Mouse (Mus musculus) cerebellum, adult 2 months (tissue): ENCODE results near the gene Dcst2. TPM values are rescaled to one million over a fixed set of nuclear protein-coding genes. Genes with fewer than 3 reads are reported as not detected.

Experiments
- DNase-seq, 2 experiments: peaks; one replicate each; pipeline ENCODE4 v3.0.0; 2021
- H3K27ac ChIP-seq: fragments of 200-500 bp; 2 replicates; pipeline ENCODE4 v1.5.1; 2012; ENCODE audit warnings: low read length, control low read depth, inconsistent platforms; ENCODE audit not compliant: insufficient read depth
- H3K27me3 ChIP-seq: fragments of 200-500 bp; 2 replicates; pipeline ENCODE4 v1.6.1; 2012; ENCODE audit warnings: inconsistent platforms, mild to moderate bottlenecking, low read length, moderate library complexity; ENCODE audit not compliant: control insufficient read depth, insufficient read depth
- H3K4me1 ChIP-seq: fragments of 200-500 bp; 2 replicates; pipeline ENCODE4 v1.6.1; 2011; ENCODE audit warnings: low read length; ENCODE audit not compliant: control insufficient read depth, insufficient read depth
- H3K4me3 ChIP-seq: fragments of 200-500 bp; replicated peaks from 2 replicates; pipeline ENCODE3; 2011; ENCODE audit warnings: mild to moderate bottlenecking, low read depth, low read length, control low read depth; ENCODE audit not compliant: insufficient read depth
- CTCF ChIP-seq: fragments of 200-500 bp; IDR thresholded peaks from 2 replicates; pipeline ENCODE4 v1.5.1; 2011; ENCODE audit warnings: low read depth, mild to moderate bottlenecking, control low read depth, low read length, moderate library complexity, borderline replicate concordance; ENCODE audit not compliant: insufficient read depth
- POLR2A ChIP-seq: fragments of 200-500 bp; IDR thresholded peaks from 2 replicates; pipeline ENCODE4 v1.6.1; 2011; ENCODE audit warnings: low read length, control low read depth, borderline replicate concordance; ENCODE audit not compliant: insufficient read depth
- WGBS: fragments of 180-500 bp; shearing (Covaris S2); methylation state at CpG from one replicate; pipeline ENCODE4 v1.1.7; 2018; 5-methylcytosine and 5-hydroxymethylcytosine counted together
- polyA plus RNA-seq: library from polyadenylated mRNA; depleted of rRNA; stranded (reverse); fragments of >200 nt; gene quantifications from 2 replicates; pipeline ENCODE4 v1.2.3, GENCODE M21; 2012; rRNA removed

The Dcst2 gene
- 0.32 and 0.36 TPM in 2 replicates for polyA plus RNA-seq

DNA sequence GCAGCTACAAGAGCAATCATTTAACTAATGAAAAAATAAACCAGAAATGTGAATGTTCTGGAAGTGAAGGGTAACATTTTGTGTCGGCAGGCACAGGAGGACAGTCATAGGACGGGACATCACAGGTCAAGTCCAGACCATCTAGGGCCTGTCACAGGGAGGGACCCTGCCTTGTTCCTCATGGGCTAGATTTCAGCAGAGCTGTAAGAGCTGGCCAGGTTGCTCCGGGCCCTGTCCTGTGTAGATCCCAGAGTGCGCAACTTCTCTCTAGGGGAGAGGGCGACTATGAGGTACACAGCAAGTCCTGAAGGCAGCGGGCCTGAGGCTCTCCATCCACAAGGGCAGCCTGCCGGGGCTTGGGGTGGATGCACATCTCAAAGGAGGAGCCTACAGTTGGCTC lies at the start of gene Dcst2:
Gene Dcst2 (plus strand): TSS at position 301 of the 400 bp plus-strand sequence.
- Histone ChIP-seq H3K27me3 (no peaks in the 10 kb centered on the region), H3K27ac (no peak within 1 kb of the TSS), H3K4me1 (no peaks in the 10 kb centered on the region), H3K4me3 (no peak within 1 kb of the TSS)
- no peak for DNase-seq
- no peak for TF ChIP-seq CTCF
- no peak for TF ChIP-seq POLR2A
- 84% methylated on average over 7 of the region's 7 CpGs for WGBS

DNA sequence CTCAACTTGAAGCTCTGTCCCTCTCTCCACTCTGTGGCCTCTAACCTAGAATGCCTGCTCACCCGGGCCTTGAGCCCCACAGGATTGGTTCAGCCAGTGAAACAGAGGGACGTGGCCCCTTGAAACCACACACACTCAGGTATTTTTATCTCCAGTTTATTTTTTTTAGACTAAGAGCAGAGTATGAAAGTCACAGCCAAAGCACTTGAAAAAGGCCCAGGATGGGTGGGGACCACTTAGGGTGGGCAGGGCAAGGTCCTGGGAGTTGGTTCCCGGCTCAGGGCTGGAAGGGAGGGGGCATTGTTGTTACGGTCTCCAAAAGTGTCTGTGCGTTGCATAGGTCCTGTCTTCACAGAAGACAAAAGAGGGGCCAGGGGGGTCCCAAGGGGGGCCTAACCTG lies 47.4 kb upstream of the Dcst2 start:
- no peak for DNase-seq
- Histone ChIP-seq H3K27ac (no peak overlapping the region), H3K4me1 (peaks cover 5% of the 10 kb centered on the region; the same call in 1 of the 2 replicates), H3K4me3 (no peak overlapping the region), H3K27me3 (no peaks in the 10 kb centered on the region)
- TF ChIP-seq CTCF = no peak
- TF ChIP-seq POLR2A = no peak
- WGBS = 80% methylated on average over 5 of the region's 5 CpGs

DNA sequence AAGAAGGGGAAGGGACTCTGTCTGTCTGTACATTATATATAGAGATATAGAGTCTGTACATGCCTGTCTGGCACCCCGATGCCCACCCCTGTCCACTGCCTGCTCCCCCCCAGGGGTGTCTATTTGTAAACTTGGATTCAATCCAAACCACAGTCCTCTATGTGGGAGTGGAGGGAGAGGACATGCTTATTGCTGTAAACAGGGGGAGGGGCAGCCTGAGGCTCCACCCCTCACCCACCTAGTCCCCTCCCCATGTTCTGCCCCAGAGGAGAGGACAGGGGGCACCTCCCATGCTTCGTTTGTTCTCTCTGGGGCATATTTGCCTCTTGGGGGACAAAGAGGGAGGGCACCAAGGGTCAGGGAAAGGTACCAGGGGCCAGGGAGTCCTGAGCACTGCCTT lies 47.0 kb upstream of the Dcst2 start:
- WGBS = 28% methylated on average over 2 of the region's 2 CpGs
- Histone ChIP-seq H3K4me1 (peaks cover 5% of the 10 kb centered on the region; the same call in 1 of the 2 replicates), H3K27ac (no peak overlapping the region), H3K27me3 (no peaks in the 10 kb centered on the region; the same call in 1 of the 2 replicates), H3K4me3 (no peak overlapping the region)
- no peak for DNase-seq
- no peak for TF ChIP-seq POLR2A
- no peak for TF ChIP-seq CTCF

DNA sequence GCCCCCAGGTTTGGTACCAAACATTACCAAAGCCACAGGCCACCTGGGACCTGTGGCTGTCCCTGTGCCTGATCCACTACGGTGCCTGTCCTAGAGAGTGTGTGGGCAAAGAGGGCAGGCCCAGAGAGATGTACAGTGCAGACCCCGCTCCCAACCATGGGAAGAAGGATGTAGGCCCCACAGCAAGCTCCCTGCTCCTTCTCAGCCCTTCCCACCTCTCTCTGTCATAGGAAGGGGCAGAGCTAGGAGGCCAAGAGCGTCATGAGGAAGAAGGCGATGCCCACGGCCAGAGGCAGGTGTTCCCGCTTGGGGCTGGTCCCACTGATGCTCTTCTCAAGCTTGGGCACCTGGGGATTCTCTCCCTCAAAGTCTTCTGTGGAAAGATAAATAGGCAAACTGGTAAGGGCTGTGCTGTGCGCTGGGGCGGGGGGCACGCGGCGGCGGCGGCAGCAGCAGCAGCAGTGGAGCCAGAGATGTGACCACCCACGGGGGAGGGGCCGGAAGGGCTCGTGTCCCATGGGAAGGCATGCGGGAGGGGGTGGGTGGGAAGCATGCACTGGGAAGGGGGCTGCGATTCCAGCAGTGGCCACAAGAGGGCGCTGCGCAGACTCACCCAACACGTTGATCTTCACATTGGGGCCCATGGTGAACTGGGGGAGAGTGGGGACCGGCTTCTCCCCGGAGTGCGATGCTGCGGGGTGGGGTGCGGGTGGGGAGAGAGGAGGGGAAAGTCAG lies 46.4 kb upstream of the Dcst2 start:
- Histone ChIP-seq H3K27me3 (peaks cover 2% of the 10 kb centered on the region; the same call in 1 of the 2 replicates), H3K4me1 (peaks cover 5% of the 10 kb centered on the region), H3K27ac (no peak overlapping the region), H3K4me3 (no peak overlapping the region)
- 7% methylated on average over 26 of the region's 26 CpGs for WGBS
- peak; percentile 58 to 75 for DNase-seq
- peak; percentile 74 for TF ChIP-seq CTCF
- TF ChIP-seq POLR2A = no peak

DNA sequence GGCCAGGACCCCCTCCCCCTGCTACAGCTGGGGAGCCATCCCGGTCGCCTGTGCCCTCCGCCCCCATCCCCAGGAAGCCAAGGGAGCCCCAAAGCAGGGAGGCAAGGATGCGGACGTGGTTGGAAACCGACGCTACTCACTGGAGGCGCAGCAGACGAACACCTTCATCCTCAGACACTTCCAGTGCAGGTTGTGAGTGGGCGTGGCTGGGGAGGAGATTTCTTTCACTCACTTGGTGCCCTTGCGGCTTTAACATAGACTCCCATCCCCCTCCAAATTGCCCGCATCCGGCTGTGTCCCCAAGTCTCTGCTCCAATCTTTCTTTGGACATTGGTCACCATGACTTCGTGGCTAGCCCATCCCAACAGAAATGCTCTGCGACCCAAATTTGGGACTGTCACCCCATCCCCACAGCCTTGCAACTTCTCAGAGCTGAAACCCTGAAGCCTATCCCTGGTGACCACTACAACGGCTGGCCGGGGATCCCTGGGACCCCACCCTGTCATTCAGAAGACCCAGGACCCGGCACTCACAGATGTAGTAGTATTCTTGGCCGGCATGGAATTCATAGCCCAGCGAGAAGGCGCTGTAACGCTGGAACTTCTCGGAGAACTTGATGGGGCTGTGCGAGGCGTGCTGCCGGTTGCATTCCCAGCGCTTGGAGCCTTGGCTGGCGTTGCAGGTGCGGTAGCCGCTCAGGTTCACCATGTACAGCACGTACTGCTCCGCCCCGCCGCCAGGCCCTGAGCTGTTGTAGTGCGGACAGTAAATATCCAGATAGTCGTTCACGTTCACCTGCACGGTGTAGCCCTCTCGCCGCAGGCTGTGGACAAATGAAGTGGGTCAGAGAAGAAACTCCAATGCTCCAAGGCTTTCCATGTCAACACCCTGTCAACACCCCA lies 45.6 kb upstream of the Dcst2 start:
- peaks cover 8% of the 10 kb centered on the region for H3K4me1 ChIP-seq
- H3K27me3 ChIP-seq = peaks cover 5% of the 10 kb centered on the region; the same call in 1 of the 2 replicates
- no peak overlapping the region for H3K27ac ChIP-seq
- WGBS = 14% methylated on average over 40 of the region's 40 CpGs
- no peak for TF ChIP-seq POLR2A
- TF ChIP-seq CTCF = no peak
- peak in 1 of 2 experiments; percentile 37 for DNase-seq
- peak overlapping the region; percentile 13 for H3K4me3 ChIP-seq

DNA sequence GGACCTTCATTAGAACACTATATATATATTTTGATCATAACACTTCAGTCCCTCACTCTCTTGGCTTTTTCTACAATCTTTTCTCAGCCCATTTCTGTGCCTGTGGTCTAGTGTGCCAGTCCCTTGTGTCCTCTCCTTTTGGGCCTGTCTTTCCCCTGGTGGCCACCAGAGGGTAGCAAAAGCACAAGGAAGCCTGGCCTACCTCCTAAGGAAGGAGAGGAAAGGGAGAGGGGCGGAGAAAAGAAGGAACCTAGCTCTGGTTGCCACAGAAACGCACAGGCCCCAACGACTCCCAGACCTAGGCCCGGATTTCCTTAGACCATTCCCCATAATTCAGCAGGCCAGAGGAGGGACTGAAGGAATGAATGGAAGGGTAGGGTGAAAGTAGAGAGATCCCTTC lies 44.9 kb upstream of the Dcst2 start:
- 4% methylated on average over 4 of the region's 4 CpGs for WGBS
- DNase-seq = peak; percentile 83 to 89
- peaks cover 6% of the 10 kb centered on the region; the same call in 1 of the 2 replicates for H3K27me3 ChIP-seq
- H3K27ac ChIP-seq = no peak overlapping the region
- TF ChIP-seq POLR2A (no peak), CTCF (peak; percentile 87)
- H3K4me1 ChIP-seq = peaks cover 12% of the 10 kb centered on the region
- no peak overlapping the region for H3K4me3 ChIP-seq

DNA sequence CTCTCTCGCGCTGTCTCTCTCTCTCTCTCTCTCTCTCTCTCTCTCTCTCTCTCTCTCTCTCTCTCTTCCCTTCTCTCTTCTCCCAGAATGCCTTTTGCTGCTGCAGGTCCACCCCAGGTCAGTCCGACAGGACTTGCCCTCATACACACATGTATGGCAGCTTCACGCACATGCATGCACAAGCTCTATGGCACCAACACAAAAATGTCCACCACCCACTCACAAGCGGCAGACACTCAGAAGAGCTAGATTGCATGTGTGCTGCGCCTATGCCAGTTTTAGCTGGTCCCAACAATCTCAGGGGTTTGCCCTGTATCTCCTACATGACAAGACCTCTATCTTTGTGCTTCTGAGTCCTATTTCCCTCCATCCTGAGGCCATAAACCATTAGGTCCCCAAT lies 44.5 kb upstream of the Dcst2 start:
- Histone ChIP-seq H3K27ac (no peak overlapping the region), H3K4me1 (peaks cover 13% of the 10 kb centered on the region), H3K4me3 (no peak overlapping the region), H3K27me3 (peaks cover 6% of the 10 kb centered on the region; the same call in 1 of the 2 replicates)
- WGBS = 67% methylated on average over 6 of the region's 6 CpGs
- TF ChIP-seq POLR2A (no peak), CTCF (no peak)
- DNase-seq = no peak
